Mouse (Mus musculus) neural tube, embryonic 10.5 days (tissue): ENCODE results near the gene Gm37240.
"Not testable (repeated sequence)": the region's sequence is repeated elsewhere in the genome, so short reads cannot be mapped to it uniquely, and the experiment has no call there.

Experiments
- DNase-seq: peaks from one replicate; pipeline ENCODE4 v3.0.0-alpha.2; 2017; ENCODE audit warnings: low spot score; ENCODE audit errors: extremely low spot score

Gene Gm37240

DNA sequence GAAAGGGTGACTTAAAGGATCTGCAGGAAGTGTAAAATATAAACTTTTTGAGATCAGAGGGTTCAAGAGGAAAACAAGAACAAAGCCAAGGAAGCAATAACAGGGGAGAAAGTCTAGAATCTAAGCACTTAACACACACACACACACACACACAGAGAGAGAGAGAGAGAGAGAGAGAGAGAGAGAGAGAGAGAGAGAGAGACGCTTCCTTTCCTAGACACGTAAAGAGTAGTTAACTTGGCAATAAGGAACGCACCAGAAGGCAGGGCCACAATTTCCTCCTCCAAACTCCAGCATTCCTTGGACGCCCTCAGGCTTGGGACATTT lies 1305.7 kb downstream of the Gm37240 start:
- no peak for DNase-seq

DNA sequence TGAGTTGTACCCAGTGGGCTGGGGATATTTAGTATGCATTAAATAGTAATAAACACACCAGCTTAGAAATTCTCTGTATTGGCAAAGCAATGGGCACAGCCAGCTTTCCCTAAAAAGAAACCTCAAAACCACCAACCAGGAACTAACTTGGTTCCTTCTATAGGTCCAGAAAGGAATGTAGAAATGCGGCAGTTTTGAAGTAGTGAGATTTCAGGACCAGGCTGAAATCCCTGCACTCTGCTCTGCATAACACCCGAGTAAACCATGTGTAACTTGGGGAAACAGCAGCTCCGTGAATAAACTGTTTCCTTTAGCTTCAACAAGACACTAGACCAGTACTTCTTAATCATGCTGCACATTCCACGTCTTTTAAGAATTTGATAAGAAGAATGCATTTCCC lies 1306.6 kb downstream of the Gm37240 start:
- DNase-seq: no peak

DNA sequence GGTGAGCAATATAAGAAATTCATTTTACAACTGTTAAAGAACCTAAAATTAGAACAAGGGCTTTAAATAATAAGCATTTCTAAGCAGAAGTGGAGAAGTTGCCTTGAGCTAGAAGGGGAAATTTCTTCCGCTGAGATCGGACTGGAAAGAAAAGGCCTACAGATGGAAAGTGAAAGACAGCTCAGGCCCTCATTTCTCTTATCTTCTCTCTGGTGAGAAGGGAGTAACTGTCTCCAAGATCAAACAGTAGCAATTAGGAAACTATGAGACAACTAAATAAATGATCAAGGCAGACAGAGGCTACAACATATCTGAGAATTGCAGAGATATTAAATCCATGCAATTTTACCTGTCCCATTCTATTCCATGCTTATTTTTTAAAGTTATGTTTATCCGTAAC lies 1316.8 kb downstream of the Gm37240 start:
- no peak for DNase-seq

DNA sequence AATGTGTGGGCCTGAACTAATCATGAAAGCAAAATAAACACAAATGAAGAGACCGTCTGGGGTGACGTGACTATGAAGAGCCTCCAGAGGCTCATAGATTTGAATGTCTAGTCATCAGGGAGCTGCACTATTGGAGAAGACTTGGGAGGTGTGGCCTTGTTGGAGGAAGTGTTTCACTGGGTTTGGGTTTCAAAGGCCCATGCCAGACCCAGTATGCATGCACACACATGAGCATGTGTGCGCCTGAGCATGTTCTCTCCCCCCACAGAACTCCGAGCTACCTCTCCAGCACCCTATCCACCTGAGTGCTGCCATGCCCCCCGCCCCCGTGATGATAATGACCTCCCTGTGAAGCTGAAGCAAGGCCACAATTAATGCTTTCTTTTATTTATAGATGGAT lies 1317.7 kb downstream of the Gm37240 start:
- DNase-seq: no peak

DNA sequence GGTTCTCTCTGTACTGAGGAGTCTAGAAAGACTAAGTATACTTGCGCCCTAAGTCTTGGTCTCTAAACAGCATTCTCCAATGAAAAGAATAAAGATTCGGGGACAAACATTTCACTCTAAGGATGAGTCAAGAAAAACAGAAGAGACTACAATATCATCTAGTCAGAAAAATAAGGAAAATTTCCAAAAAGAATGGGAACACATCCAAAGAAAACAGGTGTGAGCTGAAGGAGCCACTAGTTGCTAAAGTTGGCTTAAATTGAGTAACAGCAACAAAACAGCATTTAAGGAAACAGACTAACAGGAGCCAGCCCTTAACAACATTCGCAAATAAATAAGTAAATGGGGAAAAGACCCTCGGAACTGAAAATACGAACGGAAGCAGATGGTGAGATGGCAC lies 1318.8 kb downstream of the Gm37240 start:
- DNase-seq: no peak

DNA sequence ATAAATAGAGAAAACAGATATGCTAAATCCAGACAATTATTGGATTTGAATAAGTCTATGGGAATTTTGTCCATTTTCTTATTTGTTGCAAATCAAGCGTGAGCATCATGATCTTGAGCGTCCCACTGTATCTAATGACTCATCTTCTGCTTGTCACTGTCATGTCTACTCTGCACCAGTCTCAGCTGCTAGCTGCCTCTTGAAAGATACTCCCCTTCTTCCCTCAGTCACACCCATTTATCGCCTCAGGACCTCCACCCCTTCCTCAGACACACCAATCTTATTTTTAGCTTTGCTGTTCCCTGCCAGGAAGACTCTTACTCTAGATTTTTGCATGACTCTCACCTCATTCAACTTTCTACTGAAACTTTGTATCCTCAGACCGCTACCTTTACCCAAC lies 1323.9 kb downstream of the Gm37240 start:
- DNase-seq: no peak

DNA sequence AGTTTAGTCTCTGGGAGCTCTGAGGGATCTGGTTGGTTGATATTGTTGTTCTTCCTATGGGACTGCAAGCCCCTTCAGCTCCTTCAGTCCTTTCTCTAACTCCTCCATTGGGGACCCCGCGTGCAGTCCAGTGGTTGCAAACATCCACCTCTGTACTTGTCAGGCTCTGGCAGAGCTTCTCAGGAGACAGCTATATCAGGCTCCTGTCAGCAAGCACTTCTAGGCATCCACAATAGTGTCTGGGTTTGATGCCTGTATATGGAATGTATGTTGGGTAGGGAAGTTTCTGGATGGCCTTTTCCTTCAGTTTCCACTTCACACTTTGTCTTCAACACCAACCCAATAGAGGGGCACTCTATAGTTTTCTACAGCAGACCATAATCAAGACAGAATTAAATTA lies 1324.4 kb downstream of the Gm37240 start:
- not testable (repeated sequence) for DNase-seq

DNA sequence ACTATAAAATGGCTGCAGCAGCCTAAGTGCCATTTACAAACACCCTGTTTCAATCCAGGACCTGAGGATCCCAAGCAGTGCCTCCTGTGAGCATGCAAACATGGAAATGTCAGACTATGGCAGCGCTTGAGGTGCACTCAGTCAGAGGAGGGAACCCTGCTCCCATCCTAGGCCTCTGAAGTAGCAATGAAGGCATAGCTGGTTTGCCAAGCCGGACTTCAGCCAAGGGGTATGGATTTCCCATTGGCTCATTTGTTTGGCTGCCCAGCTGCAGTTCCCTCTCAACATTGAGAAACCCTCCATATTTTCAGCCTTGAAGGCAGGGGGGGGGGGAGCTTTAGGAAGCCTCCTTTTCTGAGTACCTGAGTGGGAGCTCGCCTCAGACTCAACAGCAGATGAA lies 1329.0 kb downstream of the Gm37240 start:
- DNase-seq: no peak

DNA sequence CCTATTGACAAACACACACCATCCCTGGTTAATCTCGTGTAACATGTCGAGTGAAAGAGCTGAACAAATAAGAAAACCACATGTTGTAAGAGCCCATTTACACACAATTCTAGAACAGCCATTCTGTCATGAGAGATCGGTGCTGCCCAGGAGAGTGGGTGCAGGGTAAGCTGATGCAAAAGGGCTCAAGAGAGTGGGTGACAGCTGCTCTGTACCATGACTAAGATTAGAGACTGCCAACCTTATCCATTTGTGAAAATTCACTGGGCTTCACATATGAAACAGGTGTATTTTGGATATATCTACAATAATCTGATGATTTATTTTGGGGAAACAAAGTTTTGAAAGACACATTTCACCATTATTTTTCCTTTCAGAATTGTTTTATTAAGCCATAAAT lies 1331.5 kb downstream of the Gm37240 start:
- DNase-seq: no peak

DNA sequence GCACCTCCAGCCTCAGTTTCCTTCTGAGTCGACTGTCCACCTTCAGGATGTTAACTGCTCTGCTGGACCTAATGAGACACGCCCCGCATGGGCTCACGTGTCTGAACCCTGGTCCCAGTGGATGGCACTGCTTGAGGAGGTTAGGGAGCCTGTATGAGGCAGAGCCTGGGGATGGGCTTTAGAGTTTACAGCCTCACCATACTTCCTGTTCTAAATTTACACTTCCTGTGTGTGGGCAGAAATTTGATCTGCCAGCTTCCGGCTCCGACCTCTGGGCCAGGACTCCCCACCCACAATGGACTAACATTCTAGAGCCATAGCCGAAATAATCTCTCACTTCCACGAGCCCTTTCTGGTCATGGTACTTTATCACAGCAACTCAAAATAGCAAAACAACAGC lies 1340.1 kb downstream of the Gm37240 start:
- no peak for DNase-seq

DNA sequence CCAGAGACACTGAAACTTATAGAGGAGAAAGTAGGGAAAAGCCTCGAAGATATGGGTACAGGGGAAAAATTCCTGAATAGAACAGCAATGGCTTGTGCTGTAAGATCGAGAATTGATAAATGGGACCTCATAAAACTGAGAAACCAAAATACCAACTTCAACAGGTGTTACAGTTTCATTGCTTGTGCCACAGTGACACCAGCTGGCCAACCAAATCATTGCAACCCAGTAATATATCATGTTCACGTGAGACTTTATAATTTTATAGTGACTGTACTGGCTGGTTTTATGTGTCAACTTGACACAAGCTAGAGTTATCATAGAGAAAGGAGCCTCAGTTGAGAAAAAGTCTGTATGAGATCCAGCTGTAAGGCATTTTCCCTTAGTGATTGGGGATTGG lies 1344.9 kb downstream of the Gm37240 start:
- peak; percentile 43 for DNase-seq

DNA sequence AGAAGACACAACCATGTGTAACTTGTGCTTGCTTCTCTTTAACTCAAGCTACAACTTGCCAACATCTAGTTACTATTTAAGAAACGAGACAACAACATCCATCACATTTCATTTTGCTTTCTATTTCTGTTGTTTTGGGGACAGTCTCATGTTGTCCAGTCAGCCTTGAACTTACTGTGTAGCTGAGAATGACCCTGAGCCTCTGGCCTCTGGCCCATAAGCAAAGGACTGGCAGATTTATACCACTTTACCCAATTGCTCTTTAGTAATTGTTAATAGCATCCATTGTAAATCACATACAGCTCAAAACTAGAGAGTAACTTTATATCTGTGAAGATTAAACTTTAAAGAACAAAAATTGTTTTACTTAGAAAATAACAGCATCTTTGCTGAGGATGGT lies 1345.4 kb downstream of the Gm37240 start:
- no peak for DNase-seq

DNA sequence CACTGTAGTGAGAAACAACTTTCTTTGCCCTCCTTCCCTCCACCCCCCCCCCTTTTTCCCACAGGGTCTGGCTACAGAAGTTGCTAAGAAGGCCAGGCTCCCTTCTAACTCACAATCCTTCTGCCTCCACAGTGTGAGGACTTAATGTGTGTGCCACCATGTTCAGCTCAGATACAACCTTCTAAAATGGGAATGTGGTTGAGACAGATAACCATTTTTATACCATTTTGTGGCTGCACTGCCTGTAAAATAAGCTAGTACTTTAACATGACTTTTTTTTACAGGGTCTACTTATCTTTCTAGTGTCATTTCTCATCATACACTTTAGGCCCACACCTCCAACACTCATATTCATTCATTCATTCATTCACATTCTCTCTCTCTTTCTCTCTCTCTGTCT lies 1346.7 kb downstream of the Gm37240 start:
- DNase-seq: no peak

DNA sequence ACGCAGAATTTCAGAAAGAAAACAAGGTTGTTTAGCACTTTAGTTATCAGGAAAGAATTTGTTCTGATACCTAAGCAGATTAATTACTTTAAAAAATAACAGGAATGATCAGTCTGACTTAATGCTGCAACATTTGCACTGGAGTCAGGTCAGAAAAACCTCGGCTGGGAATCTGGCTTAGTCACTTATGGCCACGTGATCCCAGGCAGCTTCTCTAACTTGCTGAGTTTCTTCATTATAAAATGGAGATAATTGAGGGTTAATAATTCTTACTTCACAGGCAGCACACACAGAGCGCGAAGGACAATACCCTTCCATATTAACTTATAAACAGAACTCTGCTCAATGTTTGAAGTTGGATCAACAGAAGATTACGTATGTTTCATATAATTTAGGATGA lies 1350.3 kb downstream of the Gm37240 start:
- DNase-seq: no peak

DNA sequence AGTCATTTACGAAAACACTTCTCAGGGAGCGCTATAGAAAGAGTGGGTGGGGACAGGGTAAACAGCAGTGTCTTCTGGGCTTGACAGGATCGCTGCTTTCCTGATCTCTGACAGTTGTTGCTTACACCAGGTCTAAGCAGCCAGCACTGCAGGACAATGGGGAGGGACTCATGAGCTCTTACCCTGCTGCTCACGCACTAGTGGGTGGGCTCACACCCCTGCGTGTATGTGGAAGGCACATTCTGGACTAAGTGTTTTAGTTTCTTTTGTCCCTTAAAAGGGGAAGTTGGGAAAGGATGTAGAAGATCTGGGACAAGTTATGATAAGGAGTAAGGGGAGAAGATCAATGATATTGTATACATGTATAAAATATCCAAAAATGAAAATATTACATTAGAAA lies 1354.1 kb downstream of the Gm37240 start:
- DNase-seq: no peak

DNA sequence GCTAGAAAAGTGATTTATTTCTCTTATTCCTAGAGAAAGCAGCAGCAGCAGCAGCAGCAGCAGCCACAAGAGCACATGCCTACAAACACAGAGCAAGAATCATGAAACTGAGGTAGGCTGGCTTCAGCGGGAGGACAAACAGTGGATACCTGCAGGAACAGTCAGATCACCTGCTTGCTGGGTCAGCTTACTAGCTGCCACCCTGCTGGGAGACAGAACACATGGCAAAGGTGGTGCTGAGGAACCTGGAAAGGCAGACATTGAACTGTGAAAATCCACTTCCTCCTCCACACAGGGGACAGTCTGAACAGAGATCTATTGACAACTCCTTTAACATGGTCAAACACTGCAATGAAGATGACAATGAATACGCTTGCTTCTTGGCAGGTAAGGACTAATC lies 1358.3 kb downstream of the Gm37240 start:
- DNase-seq: no peak

DNA sequence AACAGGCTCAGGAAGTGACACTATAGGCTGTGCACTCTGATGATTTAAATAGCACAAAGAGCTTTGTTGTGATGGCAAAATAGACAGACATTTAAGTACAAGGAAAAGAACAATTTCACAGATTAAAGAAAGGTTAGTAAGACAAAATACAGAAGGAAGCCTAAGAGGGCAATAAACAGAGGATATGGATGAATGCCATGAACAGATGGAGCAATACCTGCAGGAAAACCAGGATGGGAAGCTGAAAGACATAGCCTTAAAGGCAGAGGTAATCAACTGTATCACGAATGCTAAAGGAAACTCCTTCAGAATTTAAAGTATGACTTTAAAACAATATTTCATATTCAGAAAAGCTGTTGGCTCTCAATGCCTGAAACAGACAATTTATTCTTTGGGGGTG lies 1362.4 kb downstream of the Gm37240 start:
- no peak for DNase-seq

DNA sequence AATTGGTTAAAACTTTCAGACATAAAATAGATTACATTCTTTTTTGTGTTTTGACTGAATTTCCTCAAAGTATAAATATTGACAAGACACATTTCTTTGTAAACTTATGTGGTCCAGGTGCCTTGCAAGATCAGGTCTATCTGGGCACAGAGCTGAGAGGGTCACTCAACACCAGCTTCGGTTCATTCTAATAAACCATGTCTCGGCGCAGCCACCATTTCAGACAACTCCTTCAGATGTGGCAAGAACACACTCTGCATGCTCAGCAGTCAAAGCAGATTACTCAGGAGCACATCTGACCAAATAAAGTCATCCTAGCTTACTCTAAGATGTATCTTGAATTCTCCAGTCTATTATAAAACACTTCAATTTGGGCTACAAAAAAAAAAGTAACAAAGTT lies 1371.2 kb downstream of the Gm37240 start:
- DNase-seq: no peak

DNA sequence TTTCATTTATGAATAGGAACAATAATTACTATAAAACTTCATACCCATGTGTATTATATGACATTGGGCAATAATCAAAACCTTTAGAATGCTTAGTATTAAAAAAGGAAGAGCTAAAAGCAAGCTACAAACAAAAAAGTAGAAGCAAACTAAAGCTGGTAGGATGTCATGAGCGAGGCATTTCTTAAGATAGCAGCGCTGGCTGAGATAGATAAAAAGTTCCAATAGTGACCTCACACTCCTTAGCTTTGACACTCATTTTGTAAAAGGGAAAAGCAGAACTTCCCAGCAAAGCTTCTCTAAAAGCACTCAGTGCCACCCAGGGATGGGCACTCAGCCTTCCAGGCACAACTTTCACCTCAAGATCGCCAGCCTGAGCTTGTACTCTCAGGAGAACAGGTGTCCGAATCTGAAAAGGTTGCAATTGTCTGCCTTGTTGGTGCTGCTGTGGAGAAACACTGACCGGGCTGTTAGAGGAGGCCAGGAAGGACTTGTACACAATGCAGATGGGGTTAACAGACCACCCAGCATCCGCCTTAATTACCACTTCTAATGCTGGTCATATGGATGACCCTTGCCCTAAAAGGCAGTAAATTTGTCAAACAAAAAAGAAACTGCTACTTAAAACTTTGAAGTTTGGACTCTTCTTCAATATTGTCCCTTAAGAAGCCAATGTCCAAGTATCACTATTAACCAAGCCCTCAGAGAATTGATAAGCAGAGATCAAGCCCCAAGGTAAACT lies 1374.4 kb downstream of the Gm37240 start:
- DNase-seq: no peak

DNA sequence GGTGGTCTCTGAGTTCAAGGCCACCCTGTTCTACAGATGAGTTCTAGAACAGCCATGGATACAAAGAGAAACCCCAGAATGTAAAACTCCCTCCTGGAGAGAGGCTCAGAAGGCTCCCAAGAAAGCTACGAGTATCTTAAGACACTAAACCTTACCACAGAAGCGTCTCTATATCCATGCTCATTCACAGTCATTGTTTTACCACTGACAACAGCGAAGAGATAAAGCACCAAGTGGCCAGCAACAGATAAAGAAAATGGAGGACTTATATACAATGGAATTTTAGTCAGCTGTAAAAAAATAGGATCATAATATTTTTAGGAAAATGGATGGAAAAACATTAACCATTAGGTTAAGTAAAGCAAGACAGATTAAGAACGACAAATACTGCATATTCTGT lies 1382.1 kb downstream of the Gm37240 start:
- no peak for DNase-seq

DNA sequence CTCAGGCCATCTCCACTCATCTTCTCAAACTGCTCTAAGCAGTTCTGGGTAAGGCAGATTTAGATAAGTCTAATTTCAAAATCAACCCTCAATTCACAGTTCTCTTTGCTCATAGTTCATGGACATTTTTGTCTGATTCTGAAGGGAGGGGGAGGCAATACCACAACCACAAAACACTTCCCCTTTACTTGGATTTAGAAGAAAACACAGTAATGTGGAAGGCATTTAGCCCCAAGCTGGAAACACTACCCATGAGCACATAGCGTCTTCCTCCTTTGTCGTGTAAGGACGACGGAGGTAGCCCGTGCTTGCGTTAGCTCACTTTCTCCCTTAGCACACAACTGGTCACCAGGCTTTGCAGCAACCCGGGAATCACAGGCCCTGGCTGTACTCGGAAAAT lies 1383.0 kb downstream of the Gm37240 start:
- DNase-seq: no peak

DNA sequence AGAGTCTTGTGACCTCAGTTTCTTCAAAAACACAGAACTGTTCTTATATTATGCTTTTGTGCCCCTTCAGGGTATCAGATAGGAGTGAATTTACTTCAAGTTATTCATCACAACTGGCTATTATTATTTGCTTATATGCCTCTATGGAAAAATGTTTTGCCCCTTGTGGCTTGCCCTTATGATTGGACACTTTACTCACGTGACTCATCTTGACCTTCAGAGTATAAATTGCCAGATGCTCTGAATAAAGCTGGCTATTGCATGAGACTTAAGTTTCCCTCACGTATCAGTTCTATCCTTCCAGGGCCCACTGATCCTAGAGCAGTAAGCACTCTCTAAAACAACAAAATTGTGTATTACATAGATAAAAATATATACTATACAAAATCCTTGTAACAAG lies 1385.2 kb downstream of the Gm37240 start:
- DNase-seq: no peak

DNA sequence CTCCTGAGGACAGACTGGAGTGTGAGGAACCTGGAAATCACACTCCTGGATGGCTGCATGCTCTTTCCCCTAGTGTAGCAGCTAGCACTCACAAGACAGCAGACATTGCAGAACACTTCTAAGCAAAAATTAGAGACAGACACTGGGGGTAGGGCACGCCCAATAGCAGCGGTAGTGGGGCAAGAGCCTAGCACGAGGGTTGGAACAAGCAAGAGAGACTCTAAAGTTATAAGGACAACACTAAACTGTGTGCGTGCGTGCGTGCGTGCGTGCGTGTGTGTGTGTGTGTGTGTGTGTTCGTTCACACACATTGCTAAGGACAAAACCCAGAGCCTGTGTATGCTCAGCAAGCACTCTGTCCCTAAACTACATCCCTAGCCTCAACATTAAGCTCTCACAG lies 1386.8 kb downstream of the Gm37240 start:
- no peak for DNase-seq

DNA sequence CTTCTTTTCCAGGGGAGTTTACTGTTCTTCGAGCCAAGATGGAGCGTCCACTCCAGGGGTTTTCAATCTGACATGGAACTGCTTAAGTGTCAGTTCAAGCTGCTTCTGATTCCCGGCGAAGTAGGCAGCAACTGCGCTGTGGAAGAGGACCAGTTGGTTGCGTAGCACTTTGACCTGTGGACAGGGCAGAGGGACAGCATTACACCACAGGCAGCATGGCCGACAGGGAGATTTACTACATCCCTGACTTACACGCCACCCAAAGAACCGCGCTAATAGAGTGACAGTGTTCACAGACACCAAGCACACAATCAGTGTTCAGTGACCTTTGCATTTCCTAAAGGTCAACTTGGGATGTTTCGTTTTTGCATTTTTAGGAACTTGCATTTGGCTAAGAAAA lies 1389.6 kb downstream of the Gm37240 start:
- no peak for DNase-seq
